Mouse (Mus musculus) hindbrain, postnatal 0 days (tissue): Measurements from ENCODE around the gene Gm13420. TPM values are rescaled to one million over a fixed set of nuclear protein-coding genes. Genes with fewer than 3 reads are reported as not detected.

Experiments used
- ATAC-seq: fragments of 200-750 bp; cut with Nextera tagmentation; 2 replicates; pipeline ENCODE4 v1.8.0; 2017; ENCODE audit warnings: mild to moderate bottlenecking, moderate TSS enrichment, moderate library complexity
- DNase-seq: peaks from one replicate; pipeline ENCODE4 v3.0.0-alpha.2; 2015; ENCODE audit warnings: low spot score
- H3K27ac ChIP-seq: fragments of 300-500 bp; sonication (generic); 2 replicates; pipeline ENCODE4 v1.5.1; 2014; ENCODE audit warnings: mild to moderate bottlenecking
- H3K27me3 ChIP-seq: fragments of 300-500 bp; sonication (generic); 2 replicates; pipeline ENCODE4 v1.6.1; 2014; ENCODE audit warnings: low read length, mixed read lengths; ENCODE audit not compliant: insufficient read depth
- H3K36me3 ChIP-seq: fragments of 300-500 bp; sonication (generic); 2 replicates; pipeline ENCODE4 v1.6.1; 2014; ENCODE audit warnings: low read length, mixed read lengths; ENCODE audit not compliant: insufficient read depth
- H3K4me1 ChIP-seq: fragments of 300-500 bp; sonication (generic); 2 replicates; pipeline ENCODE4 v1.6.1; 2014; ENCODE audit warnings: antibody characterized with exemption, low read length, mixed read lengths; ENCODE audit not compliant: insufficient read depth
- H3K4me2 ChIP-seq: fragments of 300-500 bp; sonication (generic); 2 replicates; pipeline ENCODE4 v1.6.1; 2014; ENCODE audit warnings: low read depth, mild to moderate bottlenecking, low read length, moderate library complexity, mixed read lengths
- H3K4me3 ChIP-seq: fragments of 300-500 bp; sonication (generic); 2 replicates; pipeline ENCODE4 v1.5.1; 2014; ENCODE audit warnings: low read length
- H3K9ac ChIP-seq: fragments of 300-500 bp; sonication (generic); replicated peaks from 2 replicates; pipeline ENCODE4 v1.6.1; 2014; ENCODE audit warnings: mild to moderate bottlenecking, low read length, moderate library complexity, mixed read lengths
- H3K9me3 ChIP-seq: fragments of 300-500 bp; sonication (generic); 2 replicates; pipeline ENCODE4 v1.6.1; 2016; ENCODE audit warnings: low read length, mixed read lengths
- CTCF ChIP-seq: IDR thresholded peaks from 2 replicates; pipeline ENCODE4 v1.5.1; 2016; ENCODE audit warnings: antibody characterized with exemption, control low read depth, low read depth
- WGBS: fragments of 180-500 bp; shearing (Covaris S2); extraction: QIAGEN DNeasy Blood & Tissue Kit; methylation state at CpG from one replicate; pipeline ENCODE4 v1.1.7; 2014; 5-methylcytosine and 5-hydroxymethylcytosine counted together
- polyA plus RNA-seq: library from polyadenylated mRNA; unstranded; fragments of >200 nt; fragmentation: Nextera tagmentation; extraction: Ambion mirVana; gene quantifications from 2 replicates; pipeline ENCODE4 v1.2.1, GENCODE M21; 2015
- total RNA-seq: library from RNA; depleted of rRNA; stranded (reverse); fragments of >200 nt; gene quantifications from 2 replicates; pipeline ENCODE4 v1.2.3, GENCODE M21; 2014

The Gm13420 gene
- total and polyA plus RNA-seq, 2 experiments from 2014 or later = 0.56 to 2.6 TPM

DNA sequence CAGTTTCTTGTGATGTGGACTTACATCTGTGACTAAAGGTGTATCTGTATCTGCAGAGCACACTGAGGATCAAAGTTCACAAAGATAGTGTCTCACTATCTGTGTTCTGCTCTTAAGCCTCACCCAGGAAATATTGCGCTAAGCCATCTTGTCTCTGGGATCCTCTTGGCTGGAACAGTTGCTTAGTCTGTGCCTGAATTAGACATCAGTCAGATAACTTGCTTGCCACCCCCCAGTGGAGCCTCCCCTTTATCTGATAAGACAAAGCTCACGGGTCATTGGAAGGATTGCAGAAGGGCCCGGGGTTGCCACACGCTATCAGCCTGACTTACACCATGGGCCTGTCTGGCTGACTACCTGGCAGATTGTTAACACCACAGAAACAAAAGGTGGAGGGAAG lies 21.8 kb upstream of the Gm13420 start:
- DNase-seq = no peak

DNA sequence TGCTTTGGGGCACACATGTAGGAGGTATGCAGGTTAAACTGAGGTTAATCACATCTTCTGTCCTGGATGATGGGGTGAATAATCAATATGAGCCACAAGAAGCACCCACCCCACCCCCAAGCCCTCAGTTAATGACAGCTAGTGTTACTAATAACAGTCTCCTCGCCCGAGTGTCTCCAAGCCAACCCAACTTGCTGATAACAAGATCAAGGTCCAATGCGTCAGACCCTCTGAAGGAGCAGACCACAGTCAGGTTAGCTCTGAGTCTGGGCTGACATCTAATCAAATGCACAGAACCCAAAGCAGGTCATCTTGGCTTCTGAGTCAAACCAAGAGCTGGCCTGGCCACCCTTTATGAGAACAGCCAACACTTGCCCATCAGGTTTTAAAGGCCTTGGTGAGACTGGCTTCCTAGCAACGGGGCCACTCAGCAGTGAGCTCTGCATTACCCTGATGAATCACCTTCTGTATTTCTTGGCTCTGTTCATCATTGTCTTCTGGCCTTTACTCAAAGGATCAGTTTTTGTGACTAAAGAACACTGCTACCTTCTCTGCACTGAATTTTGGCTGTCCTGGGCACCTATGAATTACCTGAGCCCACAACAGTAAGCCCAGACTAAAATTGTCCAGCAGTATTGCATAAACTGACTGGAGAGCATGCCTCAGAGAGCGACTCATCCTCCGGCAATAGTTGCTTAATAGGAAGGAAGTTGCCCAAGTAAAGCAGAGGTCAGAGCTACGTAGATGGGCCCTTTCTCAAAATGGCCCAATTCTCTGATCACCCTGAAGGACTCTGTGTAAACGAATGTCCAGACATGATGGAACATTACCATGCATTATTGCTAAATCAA lies 20.4 kb upstream of the Gm13420 start:
- Histone ChIP-seq H3K4me2 (no peak overlapping the region), H3K4me1 (no peaks in the 10 kb centered on the region), H3K27me3 (no peaks in the 10 kb centered on the region), H3K27ac (no peak overlapping the region), H3K9ac (no peak overlapping the region), H3K36me3 (peaks cover 3% of the 10 kb centered on the region), H3K9me3 (no peaks in the 10 kb centered on the region), H3K4me3 (no peak overlapping the region)
- WGBS = 81% methylated on average over 8 of the region's 8 CpGs
- TF ChIP-seq CTCF = no peak
- DNase-seq (no peak), ATAC-seq (no peak)

More for the DNA sequence above, 21.8 kb upstream of the Gm13420 start:
- Histone ChIP-seq H3K9me3 (no peaks in the 10 kb centered on the region), H3K4me2 (no peak overlapping the region), H3K4me3 (no peak overlapping the region), H3K36me3 (peaks cover 18% of the 10 kb centered on the region), H3K27ac (no peak overlapping the region), H3K27me3 (no peaks in the 10 kb centered on the region), H3K9ac (no peak overlapping the region), H3K4me1 (no peaks in the 10 kb centered on the region)
- ATAC-seq = no peak
- 92% methylated on average over 4 of the region's 4 CpGs for WGBS
- no peak for TF ChIP-seq CTCF

DNA sequence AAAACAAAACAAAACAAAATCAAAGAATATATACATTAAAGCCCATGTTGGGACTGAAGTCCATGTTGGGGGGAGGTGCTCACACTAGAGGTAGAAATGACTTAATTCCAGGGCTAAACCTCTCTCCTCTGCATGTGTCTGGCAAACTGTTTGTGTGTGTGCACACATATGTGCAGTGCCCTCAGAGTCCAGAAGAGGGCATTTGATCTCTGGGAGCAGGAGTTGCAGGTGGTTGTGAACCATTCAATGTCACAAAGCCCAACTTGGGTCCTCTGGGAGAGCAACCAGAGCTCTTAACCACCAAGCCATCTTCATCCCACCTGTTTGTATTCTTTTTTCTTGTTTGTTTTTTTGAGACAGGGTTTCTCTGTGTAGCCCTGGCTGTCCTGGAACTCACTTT lies 18.7 kb upstream of the Gm13420 start:
- Histone ChIP-seq H3K4me2 (no peak overlapping the region), H3K27me3 (no peaks in the 10 kb centered on the region), H3K27ac (no peak overlapping the region), H3K4me1 (no peaks in the 10 kb centered on the region), H3K4me3 (no peak overlapping the region), H3K9me3 (no peaks in the 10 kb centered on the region), H3K36me3 (no peaks in the 10 kb centered on the region), H3K9ac (no peak overlapping the region)
- DNase-seq (no peak), ATAC-seq (no peak)
- TF ChIP-seq CTCF = peak; percentile 33

DNA sequence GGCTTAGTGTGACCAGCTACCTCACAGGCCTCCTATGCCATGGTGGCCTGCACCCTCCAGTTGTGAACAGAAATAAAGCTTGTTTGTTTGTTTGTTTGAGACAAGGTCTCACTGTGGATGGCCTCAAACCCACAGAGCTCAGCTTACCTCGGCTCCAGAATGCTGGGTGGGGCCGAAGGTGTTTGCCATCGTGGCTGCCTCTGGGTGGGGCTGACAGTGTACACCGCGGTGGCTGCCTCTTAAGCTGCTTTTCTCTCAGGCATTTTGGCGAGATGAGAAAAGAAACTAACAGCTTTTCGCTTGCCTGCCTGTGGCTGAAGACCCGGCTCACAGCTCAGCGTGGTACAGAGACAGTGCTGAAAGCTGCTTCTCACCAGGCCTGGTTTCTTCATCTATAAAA lies 17.4 kb upstream of the Gm13420 start:
- no peak overlapping the region for H3K4me2 ChIP-seq
- H3K27ac ChIP-seq = no peak overlapping the region
- no peak overlapping the region for H3K4me3 ChIP-seq
- no peak overlapping the region for H3K9ac ChIP-seq
- no peak for TF ChIP-seq CTCF
- ATAC-seq (no peak), DNase-seq (no peak)
- H3K27me3 ChIP-seq = no peaks in the 10 kb centered on the region
- H3K4me1 ChIP-seq = no peaks in the 10 kb centered on the region
- H3K36me3 ChIP-seq = no peaks in the 10 kb centered on the region
- H3K9me3 ChIP-seq = no peaks in the 10 kb centered on the region
- 69% methylated on average over 9 of the region's 9 CpGs for WGBS

DNA sequence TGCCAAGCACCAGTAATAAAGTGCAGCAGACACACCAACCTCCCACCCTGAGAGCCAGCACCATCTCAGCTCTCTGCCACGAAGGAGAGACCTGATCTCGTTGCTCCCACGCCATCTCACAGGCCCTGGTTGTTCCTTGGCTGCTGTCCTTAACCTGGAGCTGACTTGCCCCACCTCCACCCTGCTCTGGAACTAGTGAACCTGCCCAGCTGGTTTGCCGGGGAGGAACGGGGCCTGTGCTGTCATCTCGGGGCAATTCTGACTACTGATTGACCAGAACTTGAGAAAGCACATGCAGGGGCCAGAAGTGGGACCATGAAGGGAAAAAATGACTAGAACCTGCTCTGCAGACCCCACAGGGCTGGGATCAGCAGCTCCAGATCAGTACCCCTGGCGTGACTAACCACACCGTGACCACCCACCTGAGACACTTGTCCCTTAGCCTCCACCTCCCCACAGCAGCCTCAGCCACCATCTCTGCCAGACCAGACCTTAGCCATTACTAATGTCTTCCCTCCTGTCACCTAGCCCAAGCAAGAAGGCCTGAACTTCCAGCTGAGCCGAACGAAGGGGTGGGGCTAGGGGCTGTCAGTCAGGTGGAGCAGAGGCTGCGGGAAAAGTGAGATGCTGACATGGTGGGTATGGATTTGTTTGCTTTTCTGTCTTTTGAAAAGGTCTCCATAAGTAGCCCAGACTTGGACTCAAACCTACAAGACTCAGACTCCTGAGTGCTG lies 16.7 kb upstream of the Gm13420 start:
- no peaks in the 10 kb centered on the region for H3K4me1 ChIP-seq
- ATAC-seq = no peak
- H3K4me3 ChIP-seq = no peak overlapping the region
- H3K9me3 ChIP-seq = no peaks in the 10 kb centered on the region
- H3K9ac ChIP-seq = no peak overlapping the region
- H3K36me3 ChIP-seq = no peaks in the 10 kb centered on the region
- no peak for DNase-seq
- H3K27ac ChIP-seq = no peak overlapping the region
- WGBS = 75% methylated on average over 11 of the region's 11 CpGs
- no peaks in the 10 kb centered on the region for H3K27me3 ChIP-seq
- no peak overlapping the region for H3K4me2 ChIP-seq
- no peak for TF ChIP-seq CTCF

DNA sequence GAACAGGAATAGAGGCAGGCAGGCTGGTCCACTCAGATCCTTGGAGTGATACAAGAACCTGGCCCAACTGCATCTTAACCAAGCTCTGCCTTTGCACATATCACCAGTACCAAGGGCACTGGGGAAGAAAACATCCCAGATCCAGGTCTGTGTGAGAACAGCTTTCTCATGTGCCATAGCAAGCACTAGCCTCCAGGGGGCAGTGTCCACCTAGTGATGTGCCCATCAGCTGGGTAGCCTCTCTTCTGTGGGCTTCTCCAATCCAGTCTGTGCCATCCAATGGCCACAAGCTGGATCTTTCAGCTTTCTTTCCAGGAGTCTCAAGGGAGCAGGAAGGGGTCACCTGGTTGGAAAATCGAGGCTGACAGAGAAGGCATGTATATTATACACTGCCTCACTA lies 13.3 kb upstream of the Gm13420 start:
- Histone ChIP-seq H3K9ac (no peak overlapping the region), H3K4me1 (no peaks in the 10 kb centered on the region), H3K4me2 (no peak overlapping the region), H3K9me3 (no peaks in the 10 kb centered on the region), H3K27ac (no peak overlapping the region), H3K4me3 (no peak overlapping the region), H3K36me3 (no peaks in the 10 kb centered on the region), H3K27me3 (no peaks in the 10 kb centered on the region)
- DNase-seq (peak; percentile 79), ATAC-seq (peak; percentile 79)
- WGBS = 0% methylated on average over 1 of the region's 1 CpGs
- peak; percentile 92 for TF ChIP-seq CTCF

DNA sequence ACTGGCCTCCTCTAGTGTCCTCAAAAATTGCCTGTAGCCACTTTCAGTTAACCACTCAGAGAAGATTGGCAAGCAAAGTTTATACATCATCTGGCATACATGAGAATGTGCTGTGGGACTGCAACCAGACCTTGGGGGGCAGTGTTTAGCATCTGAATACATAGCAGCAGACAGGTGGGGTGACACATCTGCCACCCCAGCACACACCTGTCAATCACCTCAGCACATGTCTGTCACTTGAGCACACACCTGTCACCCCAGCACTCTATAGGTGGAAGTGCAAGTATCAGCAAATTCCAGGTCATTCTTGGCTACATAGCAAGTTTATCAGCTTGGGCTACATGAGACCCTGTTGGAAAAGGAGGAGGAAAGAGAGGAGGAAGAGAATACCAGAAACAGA lies 4.2 kb upstream of the Gm13420 start:
- no peak for ATAC-seq
- no peak for DNase-seq
- no peak for TF ChIP-seq CTCF
- H3K9ac ChIP-seq = no peak overlapping the region
- no peak overlapping the region for H3K4me3 ChIP-seq
- H3K4me1 ChIP-seq = no peaks in the 10 kb centered on the region
- peaks cover 21% of the 10 kb centered on the region; the same call in 1 of the 2 replicates for H3K27me3 ChIP-seq
- H3K9me3 ChIP-seq = no peaks in the 10 kb centered on the region
- H3K4me2 ChIP-seq = no peak overlapping the region
- no peaks in the 10 kb centered on the region for H3K36me3 ChIP-seq
- no peak overlapping the region for H3K27ac ChIP-seq
